Mouse (Mus musculus): ENCODE measurements around the gene 1810024B03Rik. TPM values are rescaled to one million over a fixed set of nuclear protein-coding genes. Genes with fewer than 3 reads are reported as not detected.

Gene 1810024B03Rik
- polyA plus RNA-seq, 2 experiments = 0.57 to 0.81 TPM

- no peak overlapping the region for H3K4me2 ChIP-seq (ENCODE audit: low read depth)
- DNase-seq (ENCODE audit: low read depth in 3 of 3, low spot score in 3 of 3) (no peak), ATAC-seq (ENCODE audit: insufficient read depth) (no peak)
- peaks cover 23% of the 10 kb centered on the region for H3K36me3 ChIP-seq (replicated peaks; ENCODE audit: control insufficient read depth, insufficient read depth, low read depth)
- no peaks in the 10 kb centered on the region for H3K9me3 ChIP-seq (ENCODE audit: control insufficient read depth, low read length)
- H3K27ac ChIP-seq = no peak overlapping the region
- no peaks in the 10 kb centered on the region for H3K27me3 ChIP-seq (ENCODE audit: control insufficient read depth, insufficient read depth, low read length)
- H3K9ac ChIP-seq (replicated peaks) = no peak overlapping the region
- H3K4me1 ChIP-seq (replicated peaks; ENCODE audit: control insufficient read depth in 2 of 2, insufficient read depth in 2 of 2, low read length in 1 of 2) = peaks cover 21 to 23% of the 10 kb centered on the region in 2 experiments
- no peak for TF ChIP-seq CTCF (IDR thresholded peaks at IDR 0.05; ENCODE audit: low read depth)
- TF ChIP-seq EP300 (IDR thresholded peaks at IDR 0.05; ENCODE audit: low read depth) = no peak
- no peak overlapping the region for H3K4me3 ChIP-seq (ENCODE audit: insufficient read depth in 1 of 2, low read depth in 2 of 2, low read length in 2 of 2)
- 79% methylated on average over 8 of the region's 8 CpGs for WGBS (ENCODE audit: insufficient replicate concordance)
Measured at GRCm38 (mm10) chr2:127139094-127139493, 69.0 kb downstream of the 1810024B03Rik start.

DNA sequence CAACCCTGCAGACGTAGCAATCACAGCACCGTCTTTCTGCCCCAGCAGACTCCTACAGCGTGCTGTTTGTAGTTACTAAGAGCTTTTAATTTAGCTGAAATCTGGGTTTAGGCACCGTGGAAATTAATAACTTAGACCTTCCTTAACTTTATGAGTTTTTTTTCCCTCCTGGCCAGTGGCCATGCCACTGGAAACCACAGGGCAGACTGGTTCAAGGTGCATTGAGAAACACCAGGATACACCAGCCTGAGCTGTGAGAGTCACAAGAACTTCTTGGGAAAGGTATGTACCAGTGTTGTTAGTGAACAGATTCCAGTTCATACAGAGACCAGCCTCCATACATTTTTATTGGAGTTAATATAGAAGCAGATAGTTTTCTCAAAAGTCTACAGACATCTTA lies 69.6 kb downstream of the 1810024B03Rik start:
- DNase-seq (ENCODE audit: low read depth in 3 of 3, low spot score in 3 of 3) (no peak), ATAC-seq (ENCODE audit: insufficient read depth) (no peak)
- Histone ChIP-seq H3K9me3 (ENCODE audit: control insufficient read depth, low read length) (no peaks in the 10 kb centered on the region), H3K4me3 (ENCODE audit: insufficient read depth in 1 of 2, low read depth in 2 of 2, low read length in 2 of 2) (no peak overlapping the region), H3K4me1 (replicated peaks; ENCODE audit: control insufficient read depth in 2 of 2, insufficient read depth in 2 of 2, low read length in 1 of 2) (peaks cover 15 to 16% of the 10 kb centered on the region in 2 experiments), H3K27ac (no peak overlapping the region), H3K27me3 (ENCODE audit: control insufficient read depth, insufficient read depth, low read length) (no peaks in the 10 kb centered on the region), H3K4me2 (ENCODE audit: low read depth) (no peak overlapping the region), H3K36me3 (replicated peaks; ENCODE audit: control insufficient read depth, insufficient read depth, low read depth) (peaks cover 23% of the 10 kb centered on the region), H3K9ac (replicated peaks) (no peak overlapping the region)
- 78% methylated on average over 4 of the region's 4 CpGs for WGBS (ENCODE audit: insufficient replicate concordance)
- TF ChIP-seq EP300 (IDR thresholded peaks at IDR 0.05; ENCODE audit: low read depth) (no peak), CTCF (IDR thresholded peaks at IDR 0.05; ENCODE audit: low read depth) (no peak)

DNA sequence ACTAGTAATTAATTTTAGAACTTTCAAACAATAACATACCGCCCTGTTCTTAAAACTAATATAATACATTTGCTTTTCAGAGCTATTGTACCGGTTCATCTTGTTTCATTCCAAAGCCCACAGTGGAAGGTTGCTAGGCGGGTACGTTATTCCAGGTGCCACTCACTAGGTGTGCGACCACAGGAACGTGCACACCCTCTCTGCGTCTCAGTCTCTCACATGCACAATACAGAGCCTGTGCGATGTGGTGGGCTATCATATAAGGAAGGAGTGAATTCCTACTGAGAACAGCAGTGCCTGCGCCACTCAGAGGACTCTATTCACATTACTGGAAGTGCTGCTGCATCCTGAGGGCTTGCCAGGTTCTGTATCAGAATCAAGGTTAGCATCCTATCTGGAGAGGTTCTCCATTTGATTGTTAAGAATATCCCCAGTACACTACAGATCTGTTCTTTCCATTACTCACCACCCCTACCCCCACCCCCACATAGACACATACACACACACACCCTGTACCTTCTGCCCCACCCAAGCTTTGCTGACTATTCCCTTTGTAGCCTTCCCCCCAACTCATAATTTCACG lies 70.2 kb downstream of the 1810024B03Rik start:
- Histone ChIP-seq H3K4me1 (replicated peaks; ENCODE audit: control insufficient read depth in 2 of 2, insufficient read depth in 2 of 2, low read length in 1 of 2) (peaks cover 14 to 16% of the 10 kb centered on the region in 2 experiments), H3K4me2 (ENCODE audit: low read depth) (no peak overlapping the region)
- no peak for TF ChIP-seq CTCF (IDR thresholded peaks at IDR 0.05; ENCODE audit: low read depth)
- no peak for TF ChIP-seq EP300 (IDR thresholded peaks at IDR 0.05; ENCODE audit: low read depth)

GRCm38 (mm10) chr2:127136979-127137378 lies 71.1 kb downstream of the 1810024B03Rik start:
- no peak overlapping the region for H3K27ac ChIP-seq

More for the DNA sequence above, 70.2 kb downstream of the 1810024B03Rik start:
- Histone ChIP-seq H3K9me3 (ENCODE audit: control insufficient read depth, low read length) (no peaks in the 10 kb centered on the region), H3K27ac (no peak overlapping the region), H3K36me3 (replicated peaks; ENCODE audit: control insufficient read depth, insufficient read depth, low read depth) (peaks cover 23% of the 10 kb centered on the region), H3K9ac (replicated peaks) (no peak overlapping the region), H3K27me3 (ENCODE audit: control insufficient read depth, insufficient read depth, low read length) (no peaks in the 10 kb centered on the region), H3K4me3 (ENCODE audit: insufficient read depth in 1 of 2, low read depth in 2 of 2, low read length in 2 of 2) (no peak overlapping the region)
- ATAC-seq (ENCODE audit: insufficient read depth) (no peak), DNase-seq (ENCODE audit: low read depth in 3 of 3, low spot score in 3 of 3) (no peak)
- WGBS (ENCODE audit: insufficient replicate concordance) = 82% methylated on average over 10 of the region's 10 CpGs

More at GRCm38 (mm10) chr2:127136979-127137378, 71.1 kb downstream of the 1810024B03Rik start:
- H3K9ac ChIP-seq (replicated peaks) = no peak overlapping the region
- 12% methylated on average over 5 of the region's 5 CpGs for WGBS (ENCODE audit: insufficient replicate concordance)
- H3K4me2 ChIP-seq (ENCODE audit: low read depth) = no peak overlapping the region; the same call in 1 of the 2 replicates
- H3K36me3 ChIP-seq (replicated peaks; ENCODE audit: control insufficient read depth, insufficient read depth, low read depth) = peaks cover 23% of the 10 kb centered on the region
- H3K27me3 ChIP-seq (ENCODE audit: control insufficient read depth, insufficient read depth, low read length) = no peaks in the 10 kb centered on the region
- ATAC-seq (ENCODE audit: insufficient read depth) (no peak), DNase-seq (ENCODE audit: low read depth in 3 of 3, low spot score in 3 of 3) (peak in 1 of 3 experiments; percentile 15)
- H3K4me1 ChIP-seq (replicated peaks; ENCODE audit: control insufficient read depth in 2 of 2, insufficient read depth in 2 of 2, low read length in 1 of 2) = peaks cover 17 to 18% of the 10 kb centered on the region in 2 experiments
- TF ChIP-seq EP300 (IDR thresholded peaks at IDR 0.05; ENCODE audit: low read depth) = no peak
- TF ChIP-seq CTCF (IDR thresholded peaks at IDR 0.05; ENCODE audit: low read depth) = no peak
- H3K4me3 ChIP-seq (ENCODE audit: insufficient read depth in 1 of 2, low read depth in 2 of 2, low read length in 2 of 2) = no peak overlapping the region
- no peaks in the 10 kb centered on the region for H3K9me3 ChIP-seq (ENCODE audit: control insufficient read depth, low read length)

Other genes with a start within 250 kb of the 1810024B03Rik start
- gene Ap4e1, start 199.6 kb downstream of the 1810024B03Rik start, polyA plus RNA-seq (2012; rRNA removed) = 1.6 and 2.4 TPM in 2 replicates
- 4.1 and 4.2 TPM in 2 replicates for gene Ap4e1, start 199.6 kb downstream of the 1810024B03Rik start, polyA plus RNA-seq (2014; fragmentation: Nextera tagmentation; extraction: Ambion mirVana)
- 15.3 and 25.1 TPM in 2 replicates for gene Blvra, start 137.6 kb downstream of the 1810024B03Rik start, polyA plus RNA-seq (2012; rRNA removed)
- gene Blvra, start 137.6 kb downstream of the 1810024B03Rik start, polyA plus RNA-seq (2014; fragmentation: Nextera tagmentation; extraction: Ambion mirVana) = 63.7 and 65.1 TPM in 2 replicates
- gene Ncaph, start 74.3 kb downstream of the 1810024B03Rik start, polyA plus RNA-seq (2012; rRNA removed) = 19.7 and 33.9 TPM in 2 replicates
- gene Ncaph, start 74.3 kb downstream of the 1810024B03Rik start, polyA plus RNA-seq (2014; fragmentation: Nextera tagmentation; extraction: Ambion mirVana) = 58.4 and 65.2 TPM in 2 replicates
- gene Itpripl1, start 64.8 kb downstream of the 1810024B03Rik start, polyA plus RNA-seq (2012; rRNA removed) = 7.3 and 8.0 TPM in 2 replicates
- gene Itpripl1, start 64.8 kb downstream of the 1810024B03Rik start, polyA plus RNA-seq (2014; fragmentation: Nextera tagmentation; extraction: Ambion mirVana) = 17.7 and 19.9 TPM in 2 replicates
- 18.2 and 27.5 TPM in 2 replicates for gene Snrnp200, start 106 bp upstream of the 1810024B03Rik start, polyA plus RNA-seq (2012; rRNA removed)
- gene Snrnp200, start 106 bp upstream of the 1810024B03Rik start, polyA plus RNA-seq (2014; fragmentation: Nextera tagmentation; extraction: Ambion mirVana) = 28.1 and 33.3 TPM in 2 replicates
- 23.2 and 29.1 TPM in 2 replicates for gene Ciao1, start 39.5 kb upstream of the 1810024B03Rik start, polyA plus RNA-seq (2012; rRNA removed)
- 38.3 and 42.3 TPM in 2 replicates for gene Ciao1, start 39.5 kb upstream of the 1810024B03Rik start, polyA plus RNA-seq (2014; fragmentation: Nextera tagmentation; extraction: Ambion mirVana)
- 8.4 and 11.7 TPM in 2 replicates for gene Tmem127, start 39.6 kb upstream of the 1810024B03Rik start, polyA plus RNA-seq (2012; rRNA removed)
- 7.4 and 9.2 TPM in 2 replicates for gene Tmem127, start 39.6 kb upstream of the 1810024B03Rik start, polyA plus RNA-seq (2014; fragmentation: Nextera tagmentation; extraction: Ambion mirVana)
- 23.3 and 29.8 TPM in 2 replicates for gene Stard7, start 61.9 kb upstream of the 1810024B03Rik start, polyA plus RNA-seq (2012; rRNA removed)
- gene Stard7, start 61.9 kb upstream of the 1810024B03Rik start, polyA plus RNA-seq (2014; fragmentation: Nextera tagmentation; extraction: Ambion mirVana) = 42.0 and 51.9 TPM in 2 replicates
- gene Dusp2, start 127.9 kb upstream of the 1810024B03Rik start, polyA plus RNA-seq (2012; rRNA removed) = 1.1 and 1.8 TPM in 2 replicates
- gene Dusp2, start 127.9 kb upstream of the 1810024B03Rik start, polyA plus RNA-seq (2014; fragmentation: Nextera tagmentation; extraction: Ambion mirVana) = 1.5 and 1.7 TPM in 2 replicates
- gene Astl, start 130.4 kb upstream of the 1810024B03Rik start, polyA plus RNA-seq (2012; rRNA removed) = not detected in 2 replicates
- gene Astl, start 130.4 kb upstream of the 1810024B03Rik start, polyA plus RNA-seq (2014; fragmentation: Nextera tagmentation; extraction: Ambion mirVana) = not detected in 2 replicates
- gene Adra2b, start 154.9 kb upstream of the 1810024B03Rik start, polyA plus RNA-seq (2012; rRNA removed) = 12.4 and 13.2 TPM in 2 replicates
- 20.0 and 24.4 TPM in 2 replicates for gene Adra2b, start 154.9 kb upstream of the 1810024B03Rik start, polyA plus RNA-seq (2014; fragmentation: Nextera tagmentation; extraction: Ambion mirVana)
- 0.26 and 0.45 TPM in 2 replicates for gene Gpat2, start 216.9 kb upstream of the 1810024B03Rik start, polyA plus RNA-seq (2012; rRNA removed)
- 0.32 and 0.33 TPM in 2 replicates for gene Gpat2, start 216.9 kb upstream of the 1810024B03Rik start, polyA plus RNA-seq (2014; fragmentation: Nextera tagmentation; extraction: Ambion mirVana)
- 6.8 and 7.9 TPM in 2 replicates for gene Fahd2a, start 236.3 kb upstream of the 1810024B03Rik start, polyA plus RNA-seq (2012; rRNA removed)
- gene Fahd2a, start 236.3 kb upstream of the 1810024B03Rik start, polyA plus RNA-seq (2014; fragmentation: Nextera tagmentation; extraction: Ambion mirVana) = 15.1 and 20.0 TPM in 2 replicates